Mouse (Mus musculus): ENCODE measurements around the gene Eri3.

GRCm38 (mm10) chr4:117518246-117518645, 31.9 kb upstream of the Eri3 start:
- TF ChIP-seq CTCF (IDR thresholded peaks at IDR 0.05; ENCODE audit: borderline replicate concordance, insufficient read depth, low read depth, low read length) (no peak), POLR2A (IDR thresholded peaks at IDR 0.05; ENCODE audit: borderline replicate concordance, insufficient read depth, low read length) (no peak)

All from cerebellum, adult 2 months (tissue).